Mouse (Mus musculus): ENCODE data around the gene Prl7a2. TPM values are rescaled to one million over a fixed set of nuclear protein-coding genes. Genes with fewer than 3 reads are reported as not detected.

The Prl7a2 gene
- total RNA-seq (2014; fragmentation: Nextera tagmentation) (not detected in 2 replicates), total RNA-seq (2017) (not detected in 2 replicates)

DNA sequence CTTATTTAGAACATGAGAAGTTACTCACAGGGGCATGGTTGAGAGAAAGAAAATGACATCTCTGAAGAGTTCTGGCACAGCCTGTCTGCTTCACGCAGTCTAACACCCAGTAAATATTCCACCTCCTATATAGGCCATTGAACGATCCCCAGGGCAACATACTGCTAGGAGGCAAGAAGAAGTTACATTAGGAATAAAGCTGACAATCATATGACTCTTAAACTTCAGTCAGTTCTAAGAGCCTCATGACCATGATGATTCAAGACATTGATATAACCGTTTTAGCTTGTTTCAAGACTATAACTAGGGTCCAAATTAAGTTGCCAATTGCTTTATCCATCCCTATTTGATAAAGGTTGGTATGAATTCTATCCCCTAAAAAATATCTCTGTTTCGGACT is at the start of gene Prl7a2:
Prl7a2 (minus strand) TSS at position 101 of the 400 bp plus-strand sequence.
- no peak for ATAC-seq (replicated peaks; ENCODE audit: low FRiP score, low TSS enrichment, poor library complexity, severe bottlenecking)

DNA sequence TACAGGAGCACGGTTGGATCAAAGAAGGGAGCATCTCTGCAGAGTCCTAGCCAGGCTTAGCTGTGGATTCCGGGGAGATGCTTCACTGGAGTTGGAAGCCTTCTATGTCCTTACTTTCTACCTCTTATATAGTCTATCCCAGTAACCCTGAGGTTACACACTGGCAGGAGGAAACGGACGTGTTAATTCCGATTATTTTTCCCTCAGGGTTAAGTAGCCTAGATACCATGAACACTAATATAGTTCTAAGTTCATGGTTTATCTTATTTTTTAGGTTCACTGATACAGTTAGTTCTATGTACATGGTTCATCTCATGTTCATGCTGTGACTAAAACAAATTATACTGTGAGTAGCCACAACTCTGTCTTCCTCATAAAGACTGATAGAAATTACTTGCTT is 48.8 kb upstream of the Prl7a2 start, which contains the start of gene Prl7d1:
Prl7d1 (minus strand) TSS at position 101 of the 400 bp plus-strand sequence.
- ATAC-seq (replicated peaks; ENCODE audit: low FRiP score, low TSS enrichment, poor library complexity, severe bottlenecking): no peak

DNA sequence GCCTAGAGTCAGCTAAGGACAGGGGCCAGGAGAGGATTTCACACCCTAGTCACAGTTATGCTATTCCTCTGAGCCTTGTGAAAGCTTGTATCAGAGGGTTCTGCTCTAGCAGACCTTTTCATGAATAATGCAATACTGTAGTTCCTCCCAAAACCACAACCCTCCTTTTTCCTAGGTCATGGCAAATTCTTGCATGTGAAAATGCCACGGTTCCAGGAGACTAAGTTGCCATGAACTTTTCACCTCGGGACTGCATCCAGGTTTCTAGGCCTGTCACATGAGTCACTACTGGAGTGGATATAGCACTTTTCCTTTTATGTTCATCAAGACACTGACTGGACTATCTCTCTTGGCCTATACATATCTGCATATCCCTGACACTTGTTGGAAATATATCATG is 38.7 kb upstream of the Prl7a2 start:
- ATAC-seq (replicated peaks; ENCODE audit: low FRiP score, low TSS enrichment, poor library complexity, severe bottlenecking): no peak

DNA sequence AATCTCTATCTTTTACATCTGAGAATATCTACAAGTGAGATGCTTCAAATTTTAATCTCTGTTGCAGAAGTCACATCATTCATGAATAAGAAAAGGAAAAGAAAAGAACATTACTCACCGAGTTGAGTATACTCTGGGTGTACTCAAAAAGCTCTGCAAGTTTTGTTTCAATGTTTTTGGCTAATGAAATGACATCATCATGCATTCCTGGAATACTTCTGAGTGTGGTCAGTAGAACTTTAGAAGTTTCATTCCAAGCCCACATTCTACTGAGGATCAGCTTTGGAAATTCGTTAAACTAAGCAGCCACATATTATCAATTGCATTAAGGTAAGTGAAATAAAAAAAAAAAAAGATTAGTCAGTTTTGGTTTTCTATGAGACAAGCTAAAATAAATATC is 7.1 kb downstream of the Prl7a2 start:
- ATAC-seq (replicated peaks; ENCODE audit: low FRiP score, low TSS enrichment, poor library complexity, severe bottlenecking): no peak

DNA sequence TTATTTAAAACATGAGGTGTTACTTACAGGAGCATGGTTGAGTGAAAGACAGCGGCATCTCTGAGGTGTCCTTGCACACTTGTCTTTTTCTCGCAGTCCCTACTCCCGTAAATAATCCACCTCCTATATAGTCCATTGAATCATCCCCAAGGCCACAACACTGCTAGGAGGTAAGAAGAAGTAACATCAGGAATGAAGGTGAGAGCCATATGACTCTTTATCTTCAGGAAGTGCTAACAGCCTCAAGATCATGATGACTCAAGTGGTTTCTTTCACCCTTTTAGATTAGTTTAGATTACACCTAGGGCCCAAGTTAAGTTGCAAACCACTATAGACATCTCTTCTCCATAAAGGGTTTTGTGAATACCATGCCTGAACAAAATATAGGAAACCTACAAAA is 25.4 kb downstream of the Prl7a2 start, which contains the start of gene Prl7a1:
Prl7a1 (minus strand) TSS at position 101 of the 400 bp plus-strand sequence.
- ATAC-seq (replicated peaks; ENCODE audit: low FRiP score, low TSS enrichment, poor library complexity, severe bottlenecking): no peak

DNA sequence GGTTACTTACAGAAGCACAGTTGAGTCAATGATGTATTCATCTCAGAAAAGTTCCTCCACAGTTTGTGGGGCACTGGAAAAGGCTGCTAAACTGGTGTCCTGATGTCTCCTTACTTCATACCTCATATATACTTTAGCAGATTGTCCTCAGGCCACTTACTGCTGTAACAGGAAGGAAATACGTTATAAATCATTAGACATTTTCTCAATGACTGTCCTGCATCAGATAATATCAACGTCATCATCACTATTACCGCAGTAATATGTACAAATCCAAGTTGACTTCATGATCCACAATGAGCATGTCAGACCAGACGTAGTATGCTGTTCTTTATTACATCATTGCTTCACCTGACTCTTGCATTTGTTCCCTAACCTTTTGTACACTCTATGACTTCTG is 57.4 kb downstream of the Prl7a2 start, which contains the start of gene Prl7b1:
Prl7b1 (minus strand) TSS at position 101 of the 400 bp plus-strand sequence.
- no peak for ATAC-seq (replicated peaks; ENCODE audit: low FRiP score, low TSS enrichment, poor library complexity, severe bottlenecking)

Other genes with a start within 250 kb of the Prl7a2 start
- not detected in 2 replicates for gene Prl8a6, start 229.3 kb downstream of the Prl7a2 start, total RNA-seq (2014; fragmentation: Nextera tagmentation)
- gene Prl8a6, start 229.3 kb downstream of the Prl7a2 start, total RNA-seq (2017): not detected in 2 replicates
- gene Prl8a8, start 154.8 kb downstream of the Prl7a2 start, total RNA-seq (2014; fragmentation: Nextera tagmentation): not detected in 2 replicates
- gene Prl8a8, start 154.8 kb downstream of the Prl7a2 start, total RNA-seq (2017): not detected in 2 replicates
- gene Prl8a9, start 103.4 kb downstream of the Prl7a2 start, total RNA-seq (2014; fragmentation: Nextera tagmentation): not detected in 2 replicates
- gene Prl8a9, start 103.4 kb downstream of the Prl7a2 start, total RNA-seq (2017): not detected in 2 replicates
- not detected in 2 replicates for gene Prl8a1, start 85.9 kb downstream of the Prl7a2 start, total RNA-seq (2014; fragmentation: Nextera tagmentation)
- gene Prl8a1, start 85.9 kb downstream of the Prl7a2 start, total RNA-seq (2017): not detected in 2 replicates
- gene Prl7b1, start 57.5 kb downstream of the Prl7a2 start, total RNA-seq (2014; fragmentation: Nextera tagmentation): not detected in 2 replicates
- not detected in 2 replicates for gene Prl7b1, start 57.5 kb downstream of the Prl7a2 start, total RNA-seq (2017)
- gene Prl7a1, start 25.5 kb downstream of the Prl7a2 start, total RNA-seq (2014; fragmentation: Nextera tagmentation): not detected in 2 replicates
- not detected in 2 replicates for gene Prl7a1, start 25.5 kb downstream of the Prl7a2 start, total RNA-seq (2017)
- not detected in 2 replicates for gene Prl7d1, start 48.7 kb upstream of the Prl7a2 start, total RNA-seq (2014; fragmentation: Nextera tagmentation)
- not detected in 2 replicates for gene Prl7d1, start 48.7 kb upstream of the Prl7a2 start, total RNA-seq (2017)
- not detected in 2 replicates for gene Prl7c1, start 112.8 kb upstream of the Prl7a2 start, total RNA-seq (2014; fragmentation: Nextera tagmentation)
- not detected in 2 replicates for gene Prl7c1, start 112.8 kb upstream of the Prl7a2 start, total RNA-seq (2017)
- gene Prl2a1, start 133.6 kb upstream of the Prl7a2 start, total RNA-seq (2014; fragmentation: Nextera tagmentation): not detected in 2 replicates
- gene Prl2a1, start 133.6 kb upstream of the Prl7a2 start, total RNA-seq (2017): not detected in 2 replicates
- not detected in 2 replicates for gene Prl2c1, start 181.3 kb upstream of the Prl7a2 start, total RNA-seq (2014; fragmentation: Nextera tagmentation)
- gene Prl2c1, start 181.3 kb upstream of the Prl7a2 start, total RNA-seq (2017): not detected in 2 replicates

All from megakaryocyte-erythroid progenitor cell, adult 5-6 weeks (primary cell).